Mouse (Mus musculus) CH12.LX (cell line): ENCODE results near the gene Kcnip3. TPM values are rescaled to one million over a fixed set of nuclear protein-coding genes. Genes with fewer than 3 reads are reported as not detected.

Experiments
- DNase-seq: peaks from one replicate; pipeline ENCODE4 v3.0.0-alpha.2; 2013; ENCODE audit errors: extremely low read depth
- H3K27ac ChIP-seq: 2 replicates; pipeline ENCODE4 v1.5.1; 2012; ENCODE audit warnings: low read depth, mild to moderate bottlenecking, control low read depth, moderate library complexity; ENCODE audit not compliant: insufficient read depth
- H3K27me3 ChIP-seq: replicated peaks from 2 replicates; pipeline ENCODE3; 2012; ENCODE audit warnings: inconsistent platforms
- H3K36me3 ChIP-seq, 2 experiments: replicated peaks in 1 of 2; 2 replicates each; pipeline versions ENCODE3 to v1.6.1; 2012; ENCODE audit warnings: inconsistent platforms in 1 of 2, low read length in 1 of 2, mild to moderate bottlenecking in 1 of 2, mixed read lengths in 1 of 2, moderate library complexity in 1 of 2; ENCODE audit not compliant: control insufficient read depth in 1 of 2, insufficient read depth in 1 of 2
- H3K4me1 ChIP-seq, 2 experiments: 2 replicates each; pipeline ENCODE4 v1.6.1; 2012; ENCODE audit warnings: inconsistent platforms in 1 of 2, moderate library complexity in 1 of 2; ENCODE audit not compliant: insufficient read depth in 2 of 2, control insufficient read depth in 1 of 2
- H3K4me2 ChIP-seq: 2 replicates; pipeline ENCODE4 v1.6.1; 2012; ENCODE audit warnings: low read depth, mild to moderate bottlenecking, control low read depth; ENCODE audit not compliant: poor library complexity, insufficient read depth, severe bottlenecking
- H3K4me3 ChIP-seq, 3 experiments: fragments of 150-350 bp in 1 of 3; sonication (generic) in 1 of 3; replicated peaks in 1 of 3; 2 replicates each; pipeline versions ENCODE3 to v1.5.1; 2011 to 2012; ENCODE audit warnings: low read depth in 2 of 3, low read length in 2 of 3, mild to moderate bottlenecking in 2 of 3, moderate library complexity in 2 of 3, control low read depth in 1 of 3, improper control_type of control experiment in 1 of 3, inconsistent platforms in 1 of 3, mixed read lengths in 1 of 3; ENCODE audit not compliant: poor library complexity in 1 of 3
- H3K79me2 ChIP-seq: replicated peaks from 2 replicates; pipeline ENCODE4 v1.6.1; 2012; ENCODE audit warnings: mild to moderate bottlenecking, moderate library complexity; ENCODE audit not compliant: control insufficient read depth, poor library complexity, insufficient read depth, severe bottlenecking; ENCODE audit errors: extremely low read depth
- H3K9ac ChIP-seq: 2 replicates; pipeline ENCODE4 v1.6.1; 2012; ENCODE audit warnings: low read depth, mild to moderate bottlenecking, control low read depth, moderate library complexity; ENCODE audit not compliant: insufficient read depth
- H3K9me3 ChIP-seq: replicated peaks from 2 replicates; pipeline ENCODE3; 2012; ENCODE audit warnings: low read length, inconsistent platforms, mixed read lengths
- CHD2 ChIP-seq: IDR thresholded peaks from 2 replicates; pipeline ENCODE4 v1.6.1; 2011; ENCODE audit warnings: low read length, improper control_type of control experiment
- E2F4 ChIP-seq: IDR thresholded peaks from 2 replicates; pipeline ENCODE4 v1.6.1; 2011; ENCODE audit warnings: low read depth, low read length, improper control_type of control experiment; ENCODE audit not compliant: insufficient replicate concordance
- ELF1 ChIP-seq: IDR thresholded peaks from 2 replicates; pipeline ENCODE4 v1.6.1; 2014; ENCODE audit warnings: low read depth, mild to moderate bottlenecking, inconsistent platforms, low read length, improper control_type of control experiment
- ETS1 ChIP-seq: conservative IDR thresholded peaks from 2 replicates; pipeline ENCODE4 v1.6.1; 2012; ENCODE audit warnings: low read depth, mild to moderate bottlenecking, inconsistent platforms, low read length, improper control_type of control experiment, moderate library complexity
- HCFC1 ChIP-seq: IDR thresholded peaks from 2 replicates; pipeline ENCODE4 v1.6.1; 2012; ENCODE audit warnings: low read depth, mild to moderate bottlenecking, inconsistent platforms, low read length, improper control_type of control experiment
- IRF4 ChIP-seq: IDR thresholded peaks from 2 replicates; pipeline ENCODE4 v1.6.1; 2014; ENCODE audit warnings: low read depth, mild to moderate bottlenecking, inconsistent platforms, low read length, improper control_type of control experiment
- JUND ChIP-seq: conservative IDR thresholded peaks from 2 replicates; pipeline ENCODE4 v1.6.1; 2011; ENCODE audit warnings: low read depth, low read length, improper control_type of control experiment
- MAFK ChIP-seq: IDR thresholded peaks from 2 replicates; pipeline ENCODE4 v1.6.1; 2011; ENCODE audit warnings: low read length, improper control_type of control experiment; ENCODE audit not compliant: insufficient replicate concordance
- MEF2A ChIP-seq: IDR thresholded peaks from 2 replicates; pipeline ENCODE4 v1.6.1; 2014; ENCODE audit warnings: low read depth, mild to moderate bottlenecking, inconsistent platforms, low read length, improper control_type of control experiment, borderline replicate concordance
- POLR2AphosphoS2 ChIP-seq: IDR thresholded peaks from 2 replicates; pipeline ENCODE4 v1.6.1; 2011; ENCODE audit warnings: low read depth, low read length, improper control_type of control experiment
- RCOR1 ChIP-seq: conservative IDR thresholded peaks from 2 replicates; pipeline ENCODE4 v1.6.1; 2012; ENCODE audit warnings: low read depth, mild to moderate bottlenecking, inconsistent platforms, low read length, improper control_type of control experiment
- SIN3A ChIP-seq: IDR thresholded peaks from 2 replicates; pipeline ENCODE4 v1.6.1; 2012; ENCODE audit warnings: low read length, improper control_type of control experiment, inconsistent platforms
- TCF12 ChIP-seq: IDR thresholded peaks from 2 replicates; pipeline ENCODE4 v1.6.1; 2014; ENCODE audit warnings: low read depth, mild to moderate bottlenecking, inconsistent platforms, low read length, improper control_type of control experiment
- USF2 ChIP-seq: conservative IDR thresholded peaks from 2 replicates; pipeline ENCODE4 v1.6.1; 2011; ENCODE audit warnings: low read depth, low read length, improper control_type of control experiment
- ZMIZ1 ChIP-seq: IDR thresholded peaks from 2 replicates; pipeline ENCODE4 v1.6.1; 2012; ENCODE audit warnings: low read depth, mild to moderate bottlenecking, inconsistent platforms, low read length, improper control_type of control experiment
- dilution Hi-C: fragments of 300-500 bp; cut with MboI; formaldehyde crosslinking; loops from 2 replicates; pipeline ENCODE4 v1.14.3; 2020; ENCODE audit warnings: low sequenced_read_pairs; ENCODE audit not compliant: extremely low pct_unique_long_range_greater_than_20kb, extremely low pct_ligation_motif_present
- in situ Hi-C: fragments of 300-500 bp; cut with MboI; formaldehyde crosslinking; loops from 3 replicates; pipeline ENCODE4 v1.14.3; 2019; ENCODE audit warnings: low sequenced_read_pairs, low pct_ligation_motif_present, low pct_unique_long_range_greater_than_20kb, mixed read lengths
- polyA plus RNA-seq: library from polyadenylated mRNA; unstranded; fragments of >175 nt; gene quantifications from 2 replicates; pipeline ENCODE4 v1.2.1, GENCODE M21; 2012; ENCODE audit warnings: low read depth; ENCODE audit not compliant: insufficient read length
- total RNA-seq, 2 experiments: library from RNA; depleted of rRNA; stranded (reverse); fragments of 300-350 nt in 1 of 2; fragments of >200 nt in 1 of 2; gene quantifications; 2 replicates each; pipeline ENCODE4 v1.2.3; 2012 to 2014

The Kcnip3 gene
- total and polyA plus RNA-seq, 3 experiments: not detected

- no peak overlapping the region for H3K4me3 ChIP-seq
These were observed 105.2 kb downstream of the Kcnip3 start for GRCm38 (mm10) chr2:127416706-127417105.

GRCm38 (mm10) chr2:127415806-127416205 lies 106.1 kb downstream of the Kcnip3 start:
- no peak overlapping the region for H3K4me2 ChIP-seq
- H3K27ac ChIP-seq: no peak overlapping the region
- no peak overlapping the region for H3K9ac ChIP-seq
- no peaks in the 10 kb centered on the region for H3K36me3 ChIP-seq
- in situ Hi-C loops: no loop called here
- dilution Hi-C loops: no loop called here
- no peak for DNase-seq
- H3K4me3 ChIP-seq: no peak overlapping the region
- no peaks in the 10 kb centered on the region for H3K9me3 ChIP-seq
- H3K4me1 ChIP-seq: peaks cover 0 to 4% of the 10 kb centered on the region in 2 experiments; a peak in 2 of 4 replicates
- H3K79me2 ChIP-seq: no peaks in the 10 kb centered on the region
- TF ChIP-seq MAFK: no peak
- TF ChIP-seq POLR2AphosphoS2: no peak
- peaks cover 12% of the 10 kb centered on the region for H3K27me3 ChIP-seq

More at GRCm38 (mm10) chr2:127416706-127417105, 105.2 kb downstream of the Kcnip3 start:
- peaks cover 13% of the 10 kb centered on the region for H3K27me3 ChIP-seq
- no peak for DNase-seq
- no peak overlapping the region for H3K4me2 ChIP-seq
- peaks cover 0 to 4% of the 10 kb centered on the region in 2 experiments; a peak in 2 of 4 replicates for H3K4me1 ChIP-seq
- no peaks in the 10 kb centered on the region for H3K36me3 ChIP-seq
- no peaks in the 10 kb centered on the region for H3K79me2 ChIP-seq
- TF ChIP-seq USF2: no peak
- in situ Hi-C loops (no loop called here), dilution Hi-C loops (no loop called here)
- H3K9ac ChIP-seq: no peak overlapping the region
- H3K27ac ChIP-seq: no peak overlapping the region
- no peaks in the 10 kb centered on the region for H3K9me3 ChIP-seq

- TF ChIP-seq ELF1 (no peak), POLR2AphosphoS2 (no peak), IRF4 (no peak), TCF12 (no peak), JUND (no peak), HCFC1 (no peak), CHD2 (no peak), SIN3A (no peak), ETS1 (no peak), E2F4 (no peak), MEF2A (no peak), ZMIZ1 (no peak), RCOR1 (no peak)
- no peak overlapping the region for H3K4me2 ChIP-seq
- H3K4me3 ChIP-seq: no peak overlapping the region
- H3K36me3 ChIP-seq: no peaks in the 10 kb centered on the region
- in situ Hi-C loops: no loop called here
- H3K27me3 ChIP-seq: peaks cover 7% of the 10 kb centered on the region
- dilution Hi-C loops: no loop called here
- no peak overlapping the region for H3K9ac ChIP-seq
- peaks cover 3 to 4% of the 10 kb centered on the region in 2 experiments; a peak in 3 of 4 replicates for H3K4me1 ChIP-seq
- H3K27ac ChIP-seq: no peak overlapping the region
- no peaks in the 10 kb centered on the region for H3K79me2 ChIP-seq
- no peak for DNase-seq
- no peaks in the 10 kb centered on the region for H3K9me3 ChIP-seq
These were observed 110.8 kb downstream of the Kcnip3 start for GRCm38 (mm10) chr2:127411126-127411525.

Other genes starting within 250 kb of the Kcnip3 start
- gene Dusp2, start 185.9 kb downstream of the Kcnip3 start, total RNA-seq (2012; rRNA removed): 57.8 and 71.0 TPM in 2 replicates
- 96.6 and 107 TPM in 2 replicates for gene Dusp2, start 185.9 kb downstream of the Kcnip3 start, total RNA-seq (2014; rRNA removed)
- gene Dusp2, start 185.9 kb downstream of the Kcnip3 start, polyA plus RNA-seq: 68.5 and 81.5 TPM in 2 replicates
- gene Astl, start 183.5 kb downstream of the Kcnip3 start, total RNA-seq (2012; rRNA removed): 0.08 TPM in 1 of 2 replicates, not detected in the other
- gene Astl, start 183.5 kb downstream of the Kcnip3 start, total RNA-seq (2014; rRNA removed): not detected in 2 replicates
- gene Astl, start 183.5 kb downstream of the Kcnip3 start, polyA plus RNA-seq: not detected in 2 replicates
- gene Adra2b, start 158.9 kb downstream of the Kcnip3 start, total RNA-seq (2012; rRNA removed): not detected in 2 replicates
- gene Adra2b, start 158.9 kb downstream of the Kcnip3 start, total RNA-seq (2014; rRNA removed): 0.08 TPM in 1 of 2 replicates, not detected in the other
- 0.05 TPM in 1 of 2 replicates, not detected in the other for gene Adra2b, start 158.9 kb downstream of the Kcnip3 start, polyA plus RNA-seq
- 0.17 and 0.21 TPM in 2 replicates for gene Gpat2, start 96.9 kb downstream of the Kcnip3 start, total RNA-seq (2012; rRNA removed)
- 0.19 TPM in 2 replicates for gene Gpat2, start 96.9 kb downstream of the Kcnip3 start, total RNA-seq (2014; rRNA removed)
- 0.45 and 0.63 TPM in 2 replicates for gene Gpat2, start 96.9 kb downstream of the Kcnip3 start, polyA plus RNA-seq
- gene Fahd2a, start 77.5 kb downstream of the Kcnip3 start, total RNA-seq (2012; rRNA removed): 8.6 and 9.9 TPM in 2 replicates
- 6.6 and 8.1 TPM in 2 replicates for gene Fahd2a, start 77.5 kb downstream of the Kcnip3 start, total RNA-seq (2014; rRNA removed)
- gene Fahd2a, start 77.5 kb downstream of the Kcnip3 start, polyA plus RNA-seq: 4.5 and 5.2 TPM in 2 replicates
- gene Prom2, start 19.4 kb upstream of the Kcnip3 start, total RNA-seq (2012; rRNA removed): not detected in 2 replicates
- gene Prom2, start 19.4 kb upstream of the Kcnip3 start, total RNA-seq (2014; rRNA removed): not detected in 2 replicates
- not detected in 2 replicates for gene Prom2, start 19.4 kb upstream of the Kcnip3 start, polyA plus RNA-seq
- 4.1 and 4.7 TPM in 2 replicates for gene Zfp661, start 65.0 kb upstream of the Kcnip3 start, total RNA-seq (2012; rRNA removed)
- gene Zfp661, start 65.0 kb upstream of the Kcnip3 start, total RNA-seq (2014; rRNA removed): 5.9 and 6.7 TPM in 2 replicates
- gene Zfp661, start 65.0 kb upstream of the Kcnip3 start, polyA plus RNA-seq: 2.5 and 3.2 TPM in 2 replicates
- gene Mrps5, start 65.1 kb upstream of the Kcnip3 start, total RNA-seq (2012; rRNA removed): 173 and 188 TPM in 2 replicates
- 144 and 186 TPM in 2 replicates for gene Mrps5, start 65.1 kb upstream of the Kcnip3 start, total RNA-seq (2014; rRNA removed)
- 210 and 278 TPM in 2 replicates for gene Mrps5, start 65.1 kb upstream of the Kcnip3 start, polyA plus RNA-seq
- gene Mal, start 134.6 kb upstream of the Kcnip3 start, total RNA-seq (2012; rRNA removed): not detected in 2 replicates
- not detected in 2 replicates for gene Mal, start 134.6 kb upstream of the Kcnip3 start, total RNA-seq (2014; rRNA removed)
- gene Mal, start 134.6 kb upstream of the Kcnip3 start, polyA plus RNA-seq: not detected in 2 replicates
- gene Mall, start 207.8 kb upstream of the Kcnip3 start, total RNA-seq (2012; rRNA removed): not detected in 2 replicates
- gene Mall, start 207.8 kb upstream of the Kcnip3 start, total RNA-seq (2014; rRNA removed): not detected in 2 replicates
- 0.11 and 0.16 TPM in 2 replicates for gene Mall, start 207.8 kb upstream of the Kcnip3 start, polyA plus RNA-seq